Mouse (Mus musculus): ENCODE measurements around the gene Itga4.
A peak's percentile ranks its signal among the peaks of the same experiment; 100 is the strongest.

Gene Itga4

DNA sequence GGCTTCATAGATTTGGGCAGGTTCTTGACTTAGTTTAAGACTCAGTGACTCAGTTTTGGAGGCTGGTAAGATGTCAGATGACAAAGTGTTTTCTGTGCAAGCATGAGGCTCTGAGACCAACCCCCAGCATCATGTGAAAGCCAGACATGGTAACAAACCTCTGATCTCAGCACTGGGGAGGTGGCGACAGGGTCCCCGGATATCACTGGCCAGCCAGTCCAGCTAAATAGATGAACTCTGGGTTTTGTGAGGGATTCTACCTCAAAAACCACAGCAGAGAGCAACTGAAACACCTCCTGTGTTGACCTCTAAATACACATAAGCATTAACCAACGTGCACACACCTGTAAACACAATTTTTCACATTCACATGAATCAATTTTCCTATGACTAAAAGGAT, 12.0 kb downstream of the Itga4 start:
- DNase-seq, result no peak

DNA sequence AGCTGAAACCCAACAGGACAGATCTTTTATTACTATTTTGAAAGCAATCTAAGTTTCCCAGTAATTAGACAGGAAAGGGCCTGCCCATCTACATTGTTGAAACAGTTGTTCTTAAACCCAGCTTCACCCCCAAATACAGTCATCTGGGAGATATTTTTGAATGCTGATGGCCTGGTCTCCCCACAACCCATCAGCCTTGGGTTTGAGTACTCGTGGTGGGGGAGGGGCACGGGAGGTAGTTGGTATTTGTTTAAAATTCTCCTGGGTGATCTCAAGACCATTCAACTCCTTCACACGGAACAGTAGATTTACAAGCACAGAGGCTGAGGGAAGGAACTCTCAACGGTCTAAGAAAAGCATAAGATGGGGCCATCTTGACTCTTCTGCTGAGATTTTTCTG, 13.6 kb downstream of the Itga4 start:
- DNase-seq, result no peak

DNA sequence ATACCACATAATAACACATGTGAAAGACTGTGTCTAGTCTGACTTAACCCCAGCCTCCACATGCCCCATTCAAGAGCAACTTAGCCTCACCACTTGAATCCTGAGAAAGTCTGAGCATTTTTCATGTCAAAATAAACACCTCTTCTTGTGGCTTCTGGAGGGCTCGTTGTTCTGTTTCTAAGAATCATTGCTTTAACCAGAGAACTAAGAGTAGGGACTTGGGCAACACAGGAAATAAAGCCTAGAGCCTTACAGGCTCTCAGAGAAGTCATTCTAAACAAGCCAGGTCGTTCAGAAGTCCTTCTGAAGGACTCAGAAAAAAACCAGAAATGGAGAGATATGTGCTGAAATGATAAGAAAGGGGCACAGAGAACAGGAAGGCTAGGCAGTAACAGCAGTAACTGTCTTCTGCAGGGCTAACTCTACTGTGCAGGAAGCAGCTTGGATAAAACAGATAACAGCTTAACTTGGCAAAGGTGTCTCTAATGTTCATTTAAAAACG, 14.9 kb downstream of the Itga4 start:
- no peak for DNase-seq

DNA sequence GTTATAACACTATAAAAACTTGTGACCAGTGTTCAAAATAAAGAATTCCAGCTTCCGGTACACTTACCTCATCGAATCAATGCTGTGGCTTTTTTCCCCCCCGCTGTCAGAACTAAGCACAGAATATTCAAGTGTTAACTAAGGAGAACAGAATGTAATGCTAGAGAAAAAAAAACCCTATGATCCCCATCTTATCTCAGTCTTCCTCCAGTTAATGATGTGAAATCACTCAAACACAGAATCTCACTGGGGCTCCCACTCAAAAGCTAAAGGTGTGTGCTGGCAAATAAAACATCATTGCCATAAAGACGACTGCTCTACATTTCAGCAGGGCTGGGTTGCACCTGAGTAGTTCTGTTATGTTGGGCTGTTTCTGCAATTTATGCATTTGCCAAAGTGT, 16.6 kb downstream of the Itga4 start:
- DNase-seq, result no peak

DNA sequence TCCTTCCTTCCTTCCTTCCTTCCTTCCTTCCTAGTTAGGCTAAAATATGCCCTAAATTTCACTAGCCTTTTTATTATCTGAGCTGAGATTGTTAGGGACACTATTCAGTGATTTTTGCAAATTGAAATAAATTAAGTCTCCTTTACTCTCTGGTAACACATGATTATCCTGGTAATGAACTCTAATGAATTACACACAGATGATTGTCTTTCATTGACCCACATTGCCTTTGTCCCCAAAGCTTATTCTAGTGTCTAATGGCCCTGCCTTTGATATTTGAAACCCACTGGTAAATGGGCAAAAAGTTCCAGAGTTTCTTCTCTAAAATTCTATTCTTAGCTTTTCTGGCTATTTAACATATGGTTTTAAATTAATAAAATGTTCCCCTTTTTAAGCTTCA, 23.4 kb downstream of the Itga4 start:
- DNase-seq, result no peak

DNA sequence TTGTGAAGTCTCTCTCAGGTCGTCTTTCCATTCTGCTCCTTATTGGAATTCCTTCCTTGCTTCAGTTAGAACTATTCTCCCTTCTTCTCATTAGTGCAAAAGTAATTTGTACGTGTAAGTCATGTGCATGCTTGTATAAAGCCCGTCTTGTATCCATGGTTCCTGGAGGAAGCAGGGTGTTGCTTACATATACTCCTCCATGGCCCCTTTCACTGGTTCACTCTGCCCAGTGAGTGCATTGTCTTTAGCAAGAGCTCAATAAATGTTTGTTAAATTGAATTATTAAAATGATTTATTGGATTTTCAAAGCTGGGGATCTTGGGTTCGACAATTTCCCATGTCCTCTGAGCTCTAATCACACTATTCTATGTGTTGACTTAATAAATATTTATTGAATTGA, 29.0 kb downstream of the Itga4 start:
- no peak for DNase-seq

DNA sequence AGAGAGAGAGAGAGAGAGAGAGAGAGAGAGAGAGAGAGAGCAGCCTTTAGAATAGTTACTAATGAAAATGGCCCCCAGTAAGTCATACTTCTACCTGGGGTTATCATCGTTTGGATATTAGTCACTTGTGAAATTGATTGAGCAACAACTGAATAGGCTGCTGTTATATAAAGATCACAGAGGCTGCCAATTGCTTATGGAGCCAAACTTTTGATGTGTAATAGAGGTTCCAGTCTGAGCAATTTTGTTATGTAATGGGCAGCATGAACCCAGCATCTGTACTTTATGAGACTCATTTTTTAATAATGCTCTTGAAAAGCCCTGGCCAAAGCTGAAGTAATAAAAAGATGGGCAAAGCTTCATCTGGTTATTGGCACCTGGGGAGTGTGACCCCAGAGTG, 34.9 kb downstream of the Itga4 start:
- no peak for DNase-seq

DNA sequence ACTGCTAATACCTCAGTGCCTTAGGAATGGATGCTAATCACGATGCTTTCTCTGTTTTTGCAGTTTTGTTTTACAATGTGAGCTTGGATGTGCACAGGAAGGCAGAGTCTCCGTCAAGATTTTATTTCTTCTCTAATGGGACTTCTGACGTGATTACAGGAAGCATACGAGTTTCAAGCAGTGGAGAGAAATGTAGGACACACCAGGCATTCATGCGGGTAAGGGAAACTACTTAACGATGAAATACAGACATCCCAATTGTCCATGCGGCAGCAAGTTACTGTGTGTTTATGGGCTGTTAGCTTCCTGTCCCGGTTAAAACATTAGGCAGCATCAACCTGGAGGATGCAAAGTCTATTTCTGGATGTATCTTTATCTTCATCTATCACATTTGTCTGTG, 36.7 kb downstream of the Itga4 start:
- DNase-seq, result no peak

DNA sequence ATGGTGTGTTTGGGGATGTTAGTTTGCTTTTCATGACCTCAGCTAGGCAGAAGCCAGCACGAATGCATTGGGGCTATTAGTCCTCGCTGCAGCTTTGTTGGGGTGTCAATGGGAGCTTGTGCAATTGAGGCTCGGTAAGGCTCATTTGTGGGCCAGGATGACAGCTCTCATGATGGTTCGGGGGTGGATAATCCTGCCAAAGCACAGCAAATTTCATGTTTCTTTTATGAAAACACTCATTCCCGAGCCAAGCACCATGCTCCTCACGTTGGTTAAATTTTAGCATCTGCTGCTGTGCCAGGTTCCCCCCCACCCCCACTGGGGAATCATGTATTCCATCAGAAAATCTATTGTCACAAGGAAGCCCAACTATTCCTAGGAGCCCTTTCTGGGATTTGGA, 37.2 kb downstream of the Itga4 start:
- DNase-seq, result no peak

DNA sequence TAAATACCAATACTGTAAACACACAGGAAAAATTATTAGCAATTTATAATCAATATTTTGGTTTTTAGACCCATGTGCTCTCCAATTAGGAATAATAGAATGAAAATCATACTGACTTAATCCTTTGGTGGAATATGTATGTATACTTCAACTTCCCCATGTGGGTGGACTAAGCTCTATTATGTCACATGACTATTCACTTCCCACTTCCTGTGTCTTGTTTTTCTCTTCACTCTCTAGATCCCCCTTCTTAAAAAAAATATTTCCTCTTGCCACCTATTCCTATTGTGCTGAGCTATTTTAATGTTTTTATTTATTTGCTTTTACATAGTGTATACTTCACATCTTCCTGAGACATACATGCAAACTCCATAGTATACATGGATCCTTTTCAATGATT, 47.2 kb downstream of the Itga4 start:
- DNase-seq, result no peak

DNA sequence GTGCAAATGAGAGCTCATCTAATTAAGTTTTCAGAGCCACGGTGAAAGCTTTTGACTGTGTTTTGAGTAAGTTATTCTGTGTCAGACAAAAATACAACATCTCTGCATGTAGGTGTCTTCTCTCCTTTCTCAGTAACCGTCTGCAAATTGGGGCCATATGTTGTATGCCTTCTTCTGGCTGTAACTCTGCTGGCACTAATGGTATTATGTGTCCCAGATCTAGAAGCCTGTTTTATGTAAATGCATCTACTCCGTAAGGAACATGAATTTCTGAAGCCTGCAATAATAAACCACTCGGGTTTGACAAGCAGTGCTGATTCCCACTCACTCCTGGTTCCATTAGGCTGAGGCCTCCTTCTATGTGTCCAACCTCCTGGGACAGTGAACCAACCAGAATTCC, 52.3 kb downstream of the Itga4 start:
- DNase-seq, result no peak

DNA sequence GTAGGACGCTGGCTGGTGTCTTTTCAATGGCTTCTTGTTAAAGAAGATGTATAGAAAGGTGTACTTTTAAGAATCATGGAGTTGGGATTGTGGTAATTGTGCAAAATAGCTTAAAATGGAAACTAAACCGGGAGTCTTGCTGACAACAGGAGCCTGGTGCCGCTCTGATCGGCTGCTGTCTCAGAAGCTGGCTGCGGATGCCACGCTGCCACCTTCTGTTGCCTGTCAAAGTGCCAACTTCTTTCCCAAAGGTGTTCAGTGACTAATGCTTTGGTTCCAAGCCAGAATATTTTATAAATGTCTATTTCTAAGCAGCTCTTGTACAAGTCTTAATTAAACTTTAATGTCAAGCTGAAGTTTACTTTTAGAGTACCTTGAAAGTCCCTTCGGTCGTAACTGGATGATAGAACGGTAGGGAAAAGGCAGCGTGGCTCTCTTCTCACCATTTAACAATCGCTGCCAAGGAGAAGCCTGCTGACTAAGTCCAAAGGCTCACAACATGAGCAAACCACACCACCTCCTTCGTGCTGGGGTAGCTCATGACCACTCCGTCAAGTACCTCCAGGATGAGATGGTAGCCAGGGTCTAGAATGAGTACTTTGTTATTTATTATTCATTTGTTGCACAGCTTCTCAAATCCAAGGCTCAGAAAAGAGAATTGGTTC, 54.4 kb downstream of the Itga4 start:
- peak; percentile 72 to 73 for DNase-seq

DNA sequence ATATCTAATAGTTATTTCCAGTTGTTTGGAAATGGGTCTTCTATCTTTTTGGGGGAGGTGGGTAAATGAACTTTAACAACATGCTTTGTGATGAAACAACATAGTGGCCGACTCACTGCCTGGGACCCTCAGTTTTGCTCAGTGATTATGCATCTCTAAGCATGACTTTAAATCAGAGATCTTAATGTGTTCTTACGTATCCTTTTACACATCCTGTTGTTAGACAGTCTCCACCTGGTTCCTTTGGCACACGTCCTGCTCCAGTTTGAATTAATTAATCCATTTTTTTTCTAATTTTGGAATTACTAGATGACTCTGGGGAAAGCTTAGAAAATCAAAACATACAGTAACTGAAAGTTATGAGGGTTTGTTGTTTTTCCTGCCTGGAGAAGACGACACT, 57.3 kb downstream of the Itga4 start:
- no peak for DNase-seq

DNA sequence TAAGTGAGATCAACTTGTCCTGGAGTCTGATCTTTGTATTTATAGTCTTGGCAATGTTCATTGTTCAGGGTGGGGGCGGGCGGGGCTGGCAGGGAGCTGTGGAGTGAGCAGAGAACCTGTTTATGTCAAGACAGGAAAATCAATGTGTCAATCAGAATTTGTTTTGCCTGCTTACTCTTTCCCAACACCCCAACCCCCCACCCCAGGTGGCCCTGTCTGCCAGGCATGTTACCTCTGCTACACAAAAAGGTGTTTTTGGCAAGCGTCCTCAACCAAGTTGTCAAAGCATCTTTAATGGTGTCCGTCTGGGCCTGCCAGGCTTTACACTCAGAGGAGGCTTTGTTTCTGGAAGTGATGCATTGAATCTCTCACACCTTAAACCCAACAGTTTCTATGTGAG, 59.9 kb downstream of the Itga4 start:
- no peak for DNase-seq

DNA sequence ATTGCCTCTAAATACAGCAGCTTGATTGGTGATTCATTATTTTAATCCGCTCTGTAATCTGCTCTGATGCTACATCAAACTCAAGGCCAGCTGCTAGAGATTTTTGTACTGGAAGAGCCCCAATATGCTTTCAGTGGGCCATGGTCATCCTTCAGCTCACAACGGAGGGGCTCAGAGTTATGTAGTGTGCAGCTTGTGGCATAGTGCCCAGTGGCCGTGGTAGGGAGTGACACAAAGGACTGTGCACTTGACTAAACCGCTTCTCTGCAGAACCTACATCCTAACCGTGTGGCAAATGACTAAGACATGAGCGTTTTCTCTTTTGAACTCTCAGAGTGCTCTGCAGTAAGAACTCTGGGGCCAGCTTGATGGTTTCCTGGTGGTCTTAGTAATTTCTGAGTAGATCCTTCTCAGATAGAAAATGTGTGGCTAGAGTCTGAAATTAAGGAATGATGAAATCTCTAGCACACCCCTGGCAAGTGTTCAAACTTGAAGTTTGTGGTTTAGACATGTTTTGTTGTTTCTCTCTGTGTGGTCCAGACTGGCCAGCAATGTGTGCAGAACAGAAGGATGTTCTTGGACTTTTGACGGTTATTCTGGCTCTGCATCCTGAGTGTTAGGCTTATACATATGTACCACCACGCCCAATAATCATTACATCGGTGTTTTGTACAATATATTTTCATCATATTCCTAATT, 61.1 kb downstream of the Itga4 start:
- DNase-seq, result no peak

DNA sequence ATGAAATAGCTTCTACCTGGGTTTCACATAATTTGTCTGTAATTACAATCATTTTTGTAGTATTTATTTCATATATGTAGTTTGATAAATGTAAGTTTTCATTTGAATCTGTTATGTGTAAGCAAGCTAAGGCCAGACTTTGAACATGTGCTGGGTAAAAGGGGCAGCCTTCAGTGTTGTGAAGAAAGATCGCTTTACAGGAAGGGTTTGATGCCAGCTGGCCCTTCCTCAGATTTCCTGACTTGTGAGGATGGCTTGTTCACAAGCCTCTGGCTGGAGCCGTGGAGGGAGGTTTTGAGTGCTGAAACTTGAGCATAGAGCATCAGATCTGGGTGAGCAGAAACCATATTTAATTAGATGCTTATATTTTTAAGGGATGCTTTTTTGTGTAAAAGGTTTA, 72.9 kb downstream of the Itga4 start:
- no peak for DNase-seq

DNA sequence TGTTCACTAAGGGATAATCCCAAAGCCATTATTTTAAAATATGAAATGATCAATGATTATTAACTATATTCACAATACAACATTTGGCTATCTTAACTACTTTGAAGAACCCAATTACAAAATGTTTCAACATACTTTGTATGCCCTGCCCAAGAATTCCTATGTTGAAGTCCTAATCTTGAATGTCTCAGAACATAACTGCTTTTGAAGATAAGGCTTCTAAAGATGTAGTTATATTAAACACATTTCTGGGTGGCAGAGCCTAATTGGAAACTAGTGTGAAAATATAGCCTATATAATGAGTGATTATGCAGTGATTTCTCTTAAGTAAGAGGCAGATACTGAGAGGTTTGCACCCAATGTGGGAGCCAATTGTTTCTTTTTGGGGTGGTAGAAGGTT, 79.4 kb downstream of the Itga4 start:
- DNase-seq, result no peak

DNA sequence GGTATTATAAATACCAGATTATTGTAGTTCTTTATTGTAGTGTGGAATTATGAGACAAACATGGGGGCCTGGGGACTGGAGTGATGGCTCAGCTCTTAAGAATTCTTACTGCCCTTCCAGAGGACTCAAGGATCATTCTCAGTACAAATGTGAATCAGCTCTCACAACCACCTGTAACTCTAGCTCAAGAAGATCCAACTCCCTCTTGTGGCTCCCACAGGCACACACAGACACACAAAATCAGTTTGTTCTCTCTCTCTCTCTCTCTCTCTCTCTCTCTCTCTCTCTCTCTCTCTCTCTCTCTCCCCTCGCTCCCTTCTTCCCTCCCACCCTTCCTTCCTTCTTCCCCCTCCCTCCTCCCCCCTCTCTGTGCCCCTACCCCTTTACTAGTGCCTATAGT, 80.9 kb downstream of the Itga4 start:
- DNase-seq, result no peak

DNA sequence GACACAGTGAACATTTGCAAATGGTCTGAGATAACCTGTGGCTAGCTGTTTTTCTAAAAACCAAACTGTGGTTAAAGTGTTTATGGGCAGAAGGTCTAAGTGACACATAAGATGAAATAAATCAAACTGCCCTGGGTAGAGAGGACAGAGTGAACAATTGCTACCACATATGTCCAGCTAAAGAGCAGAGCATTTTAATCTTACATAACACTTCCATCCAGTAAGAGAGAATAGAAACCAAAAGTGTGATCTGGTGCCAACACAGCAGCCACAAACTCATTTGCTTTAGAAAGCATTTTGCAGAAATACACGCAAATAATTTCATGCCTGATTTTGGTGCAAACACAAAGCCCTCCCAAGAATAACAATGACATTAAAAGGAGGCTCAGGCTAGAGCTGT, 83.8 kb downstream of the Itga4 start:
- no peak for DNase-seq

DNA sequence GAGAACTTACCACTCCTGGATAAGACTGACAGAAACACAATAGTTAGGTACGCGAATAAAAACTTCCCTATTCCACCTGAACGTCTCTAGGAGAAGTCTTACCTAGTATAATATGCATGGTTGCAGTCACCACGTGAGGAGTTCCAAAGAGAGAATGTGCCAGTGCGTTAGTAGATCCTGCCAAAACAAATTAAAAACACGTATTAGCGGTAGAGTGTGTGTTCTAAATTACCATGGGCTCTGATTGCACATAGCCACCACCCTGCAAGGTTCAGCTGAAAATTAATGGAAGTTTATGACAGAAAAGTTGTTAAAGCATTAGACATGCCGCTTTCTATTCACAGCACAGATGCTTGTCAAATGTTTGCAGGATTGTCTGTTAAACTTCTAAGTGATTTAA, 87.9 kb downstream of the Itga4 start:
- DNase-seq, result no peak

DNA sequence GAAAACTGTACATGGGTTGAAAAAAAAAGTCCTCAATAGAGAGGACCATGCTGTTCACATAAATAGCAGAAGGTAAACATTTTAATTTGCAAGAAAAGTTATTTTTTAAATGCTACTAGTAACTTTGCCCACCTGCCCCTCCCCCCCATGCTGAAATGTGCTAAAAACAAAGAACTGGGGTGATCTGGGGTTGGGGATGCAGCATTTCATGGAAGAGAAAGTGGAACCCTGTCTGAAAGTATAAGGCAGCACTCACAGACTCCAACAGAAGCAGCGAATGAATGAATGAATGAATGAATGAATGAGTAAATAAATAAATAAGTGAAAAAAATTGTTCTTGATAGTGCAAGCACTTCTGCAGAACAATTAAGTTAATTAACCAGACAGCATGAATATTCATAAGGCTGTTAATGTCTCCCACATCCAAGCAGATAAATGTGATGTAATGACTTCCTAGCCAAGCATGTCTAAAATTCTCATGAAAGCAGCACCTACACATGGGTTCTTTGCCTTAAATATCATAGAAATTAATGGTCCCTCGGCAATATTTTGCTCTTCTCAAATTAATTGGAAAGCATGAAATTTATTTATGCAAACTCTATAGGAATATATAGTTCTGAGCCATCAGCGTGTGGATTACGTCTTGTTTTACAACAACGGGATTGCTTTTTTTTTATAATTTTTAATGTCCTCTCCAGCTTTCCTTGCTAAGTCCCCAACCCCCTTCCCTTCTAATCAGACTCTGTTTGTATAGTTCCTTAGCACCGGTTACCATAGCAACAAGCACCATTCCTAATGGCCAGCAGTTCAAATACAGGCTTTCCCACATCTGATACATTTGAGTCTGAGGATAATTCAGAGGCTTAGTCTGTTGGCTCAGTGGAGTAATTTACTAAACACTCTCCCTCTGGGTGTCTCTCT, 96.2 kb downstream of the Itga4 start:
- no peak for DNase-seq

DNA sequence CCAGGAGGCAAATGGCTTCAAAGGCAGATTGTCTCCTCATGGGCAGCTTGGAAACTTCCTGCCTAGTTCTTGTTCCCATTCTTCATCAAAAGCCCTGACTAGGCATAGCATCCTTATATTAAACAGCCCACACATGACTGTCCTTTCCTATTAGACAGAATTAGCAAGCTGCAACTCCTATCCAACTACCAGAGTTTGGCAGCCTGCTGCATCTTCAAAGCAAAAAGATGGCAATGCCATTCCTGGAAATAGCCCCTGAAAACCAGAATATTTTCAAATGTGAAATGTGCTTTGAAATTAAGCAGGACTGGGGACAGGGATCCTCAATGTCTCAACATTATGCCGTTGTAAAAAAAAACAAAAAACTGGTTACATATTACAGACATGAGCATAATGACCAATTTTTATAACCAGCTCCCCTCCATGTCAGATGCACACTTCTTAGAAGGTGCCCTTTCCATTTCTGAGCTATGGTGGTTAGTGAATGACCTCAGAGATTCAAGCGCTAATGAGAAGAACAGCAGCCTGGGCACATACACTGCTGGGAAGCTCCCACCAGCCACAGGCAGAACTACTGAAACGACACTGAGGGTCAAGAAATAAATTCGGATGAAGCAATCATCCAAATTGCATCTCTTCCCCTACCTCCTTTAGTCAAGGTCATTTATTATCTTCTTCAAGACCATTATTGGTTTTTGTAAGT, 97.0 kb downstream of the Itga4 start:
- no peak for DNase-seq

DNA sequence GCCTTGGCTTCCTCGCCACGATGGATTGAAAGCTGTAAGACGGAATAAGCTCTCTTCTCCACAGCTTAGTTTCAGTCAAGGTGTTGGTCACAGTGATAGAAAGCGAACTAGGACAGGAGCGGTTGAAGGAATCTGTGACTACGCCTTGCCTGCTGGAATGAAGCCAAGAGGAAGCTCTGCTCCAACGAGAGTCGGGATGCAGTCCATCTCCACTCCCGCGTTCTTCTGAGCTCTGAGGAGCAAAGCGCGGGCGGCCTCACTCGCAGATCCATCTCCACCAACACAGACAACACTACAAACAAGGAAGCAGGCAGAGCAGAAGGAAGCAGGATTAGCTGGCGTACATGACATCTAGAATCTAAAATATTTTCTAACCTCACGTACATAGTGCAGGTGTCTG, 99.5 kb downstream of the Itga4 start:
- DNase-seq, result no peak

All from cerebellum, postnatal 36 days (tissue).